Mouse (Mus musculus) spleen, adult 18-20 months (tissue): Measurements from ENCODE around the gene Gria4.
"Not testable (repeated sequence)": the region's sequence is repeated elsewhere in the genome, so short reads cannot be mapped to it uniquely, and the experiment has no call there.

ENCODE experiments used
- DNase-seq, 2 experiments: peaks; one replicate each; pipeline ENCODE4 v3.0.0; 2022; ENCODE audit warnings: mixed read lengths in 2 of 2

Gria4 gene

GRCm38 (mm10) chr9:4555415-4555959 lies 240.5 kb downstream of the Gria4 start:
- no peak for DNase-seq

- DNase-seq, result no peak
These were observed 256.8 kb downstream of the Gria4 start for GRCm38 (mm10) chr9:4539218-4539617.

GRCm38 (mm10) chr9:4536514-4537150 lies 259.4 kb downstream of the Gria4 start:
- DNase-seq, result no peak

- DNase-seq, result no peak
These were observed 281.5 kb downstream of the Gria4 start for GRCm38 (mm10) chr9:4514563-4514885.

- DNase-seq, result no peak
These were observed 282.1 kb downstream of the Gria4 start for GRCm38 (mm10) chr9:4513796-4514562.

- DNase-seq, result no peak
These were observed 289.9 kb downstream of the Gria4 start for GRCm38 (mm10) chr9:4506086-4506485.

GRCm38 (mm10) chr9:4505087-4505486 lies 290.9 kb downstream of the Gria4 start:
- no peak for DNase-seq

GRCm38 (mm10) chr9:4486428-4486827 lies 309.6 kb downstream of the Gria4 start:
- no peak for DNase-seq

- no peak for DNase-seq
These were observed 311.5 kb downstream of the Gria4 start for GRCm38 (mm10) chr9:4484502-4484901.

GRCm38 (mm10) chr9:4470791-4471190 lies 325.2 kb downstream of the Gria4 start:
- no peak for DNase-seq

GRCm38 (mm10) chr9:4459456-4460070 lies 336.5 kb downstream of the Gria4 start:
- no peak for DNase-seq

- no peak for DNase-seq
These were observed 337.8 kb downstream of the Gria4 start for GRCm38 (mm10) chr9:4458193-4458592.

GRCm38 (mm10) chr9:4457644-4458043 lies 338.4 kb downstream of the Gria4 start:
- DNase-seq, result no peak

GRCm38 (mm10) chr9:4442908-4443307 lies 353.1 kb downstream of the Gria4 start:
- DNase-seq, result peak in 1 of 2 experiments; percentile 34

GRCm38 (mm10) chr9:4400801-4401200 lies 395.2 kb downstream of the Gria4 start:
- DNase-seq, result not testable (repeated sequence)

GRCm38 (mm10) chr9:4376640-4377120 lies 419.4 kb downstream of the Gria4 start:
- DNase-seq, result no peak

GRCm38 (mm10) chr9:4375828-4376639 lies 420.0 kb downstream of the Gria4 start, which contains the start of gene Msantd4:
TSS of gene Msantd4 (plus strand) at chr9:4376562.
- peak; percentile 84 to 87 for DNase-seq
